Mouse (Mus musculus) lung, postnatal 4 days (tissue): Measurements from ENCODE around the gene Mxra8.

Experiments
- DNase-seq, 2 experiments: peaks; one replicate each; pipeline ENCODE4 v3.0.0; 2021

Mxra8 gene

GRCm38 (mm10) chr4:155837404-155838010 is 2.0 kb upstream of the Mxra8 start:
- DNase-seq, result peak; percentile 55 to 71

- DNase-seq, result peak; percentile 46 to 77
Observed at GRCm38 (mm10) chr4:155838187-155839153, 1.0 kb upstream of the Mxra8 start.

GRCm38 (mm10) chr4:155840076-155841002 is 859 bp downstream of the Mxra8 start:
- DNase-seq, result peak in 1 of 2 experiments; percentile 42

GRCm38 (mm10) chr4:155841003-155841454 is 1.5 kb downstream of the Mxra8 start:
- peak; percentile 80 to 85 for DNase-seq

- peak in 1 of 2 experiments; percentile 37 for DNase-seq
Observed at GRCm38 (mm10) chr4:155841651-155842270, 2.3 kb downstream of the Mxra8 start.

- DNase-seq, result peak in 1 of 2 experiments; percentile 9
Observed at GRCm38 (mm10) chr4:155843231-155843630, 3.8 kb downstream of the Mxra8 start.

GRCm38 (mm10) chr4:155846871-155847578 is 7.5 kb downstream of the Mxra8 start, which contains the start of gene Dvl1:
TSS of gene Dvl1 (plus strand) at chr4:155847402.
- peak; percentile 95 to 98 for DNase-seq

GRCm38 (mm10) chr4:155847591-155848352 is 8.3 kb downstream of the Mxra8 start:
- peak in 1 of 2 experiments; percentile 57 for DNase-seq

GRCm38 (mm10) chr4:155848434-155849095 is 9.1 kb downstream of the Mxra8 start:
- DNase-seq, result peak in 1 of 2 experiments; percentile 20

- no peak for DNase-seq
Observed at GRCm38 (mm10) chr4:155849391-155849790, 9.9 kb downstream of the Mxra8 start.

GRCm38 (mm10) chr4:155849792-155850451 is 10.4 kb downstream of the Mxra8 start:
- DNase-seq, result no peak

GRCm38 (mm10) chr4:155851368-155851767 is 11.9 kb downstream of the Mxra8 start:
- DNase-seq, result no peak

GRCm38 (mm10) chr4:155851951-155852411 is 12.5 kb downstream of the Mxra8 start:
- DNase-seq, result peak; percentile 28 to 62

GRCm38 (mm10) chr4:155853421-155853820 is 13.9 kb downstream of the Mxra8 start:
- DNase-seq, result peak in 1 of 2 experiments; percentile 21

- DNase-seq, result no peak
Observed at GRCm38 (mm10) chr4:155854991-155855390, 15.5 kb downstream of the Mxra8 start.

GRCm38 (mm10) chr4:155856071-155856470 is 16.6 kb downstream of the Mxra8 start:
- peak in 1 of 2 experiments; percentile 18 for DNase-seq

- DNase-seq, result no peak
Observed at GRCm38 (mm10) chr4:155856881-155857280, 17.4 kb downstream of the Mxra8 start.

GRCm38 (mm10) chr4:155859318-155859717 is 19.8 kb downstream of the Mxra8 start:
- DNase-seq, result peak; percentile 76 to 77

GRCm38 (mm10) chr4:155861787-155862186 is 22.3 kb downstream of the Mxra8 start:
- peak; percentile 26 to 34 for DNase-seq
